Mouse (Mus musculus): ENCODE data around the gene Jmjd1c. TPM values are rescaled to one million over a fixed set of nuclear protein-coding genes. Genes with fewer than 3 reads are reported as not detected.

The Jmjd1c gene
- polyA plus RNA-seq, 1 experiment from 2014 or later: 40.3 TPM

DNA sequence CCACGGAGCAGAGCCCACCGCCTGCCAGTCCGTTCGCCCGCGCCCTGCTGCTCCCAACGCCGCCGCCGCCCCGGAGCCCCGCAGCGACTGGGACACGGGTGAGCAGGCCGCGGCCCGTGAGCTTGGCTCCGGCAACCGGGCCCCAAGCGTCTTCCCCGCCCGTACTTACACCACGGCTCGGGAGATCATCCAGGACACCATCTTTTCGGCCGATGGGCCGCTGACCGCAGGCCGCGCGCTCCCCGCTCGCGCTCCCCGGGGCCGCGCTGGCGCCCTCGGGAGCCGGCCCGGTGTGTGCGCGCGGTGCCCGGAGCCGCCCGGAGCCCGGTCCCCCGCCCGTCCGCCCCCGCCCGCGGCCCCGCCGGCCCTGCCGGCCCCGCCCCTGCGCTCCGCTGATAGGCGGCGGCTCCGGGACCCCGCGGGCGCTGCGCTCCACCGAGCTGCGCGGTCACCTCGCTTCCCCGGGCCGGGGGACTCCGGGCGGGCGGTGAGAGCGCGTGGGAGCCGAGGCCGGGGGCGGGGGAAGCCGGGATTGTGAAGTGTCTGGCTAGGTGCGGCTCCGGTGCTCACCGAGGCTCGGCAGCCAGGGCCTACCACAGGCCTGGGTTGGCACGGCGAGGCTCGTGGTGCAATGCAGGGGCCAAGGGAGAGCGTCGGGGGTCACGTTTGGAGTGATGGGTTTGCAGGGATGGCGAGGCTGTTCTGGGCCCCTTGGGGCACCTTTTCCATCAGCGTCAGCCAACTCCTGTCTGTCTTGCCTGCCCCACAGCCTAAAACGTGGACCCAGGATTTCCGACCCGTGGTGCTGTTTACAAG lies 904 bp downstream of the Jmjd1c start, which contains the start of gene Reep3:
Gene Reep3, minus strand, starts transcription at position 325 of the 816 bp plus-strand sequence.
- Histone ChIP-seq H3K4me2 (peak within 1 kb of the TSS; percentile 68), H3K4me1 (peaks cover 30% of the 10 kb centered on the region), H3K27me3 (replicated peaks) (no peaks in the 10 kb centered on the region), H3K27ac (peak within 1 kb of the TSS; percentile 99), H3K9ac (peak within 1 kb of the TSS; percentile 98), H3K9me3 (no peaks in the 10 kb centered on the region), H3K4me3 (replicated peaks) (peak within 1 kb of the TSS; percentile 83), H3K36me3 (0 out of 2 replicates have a peak, but pooled peaks cover 3% of the 10 kb centered on the region)
- ATAC-seq (ENCODE audit: insufficient read depth, low FRiP score, low read depth): peak; percentile 77
- WGBS: under 1% methylated on average over 83 of the region's 97 CpGs

- H3K9ac ChIP-seq: peak overlapping the region; percentile 98; the same call in 1 of the 2 replicates
- no peaks in the 10 kb centered on the region for H3K27me3 ChIP-seq (replicated peaks)
- H3K36me3 ChIP-seq: 0 out of 2 replicates have a peak, but pooled peaks cover 3% of the 10 kb centered on the region
- peak overlapping the region; percentile 99 for H3K27ac ChIP-seq
- WGBS: 1% methylated on average over 15 of the region's 15 CpGs
- H3K4me1 ChIP-seq: peaks cover 36% of the 10 kb centered on the region
- no peak for ATAC-seq (ENCODE audit: insufficient read depth, low FRiP score, low read depth)
- no peaks in the 10 kb centered on the region for H3K9me3 ChIP-seq
- H3K4me3 ChIP-seq (replicated peaks): peak overlapping the region; percentile 83
- peak overlapping the region; percentile 68 for H3K4me2 ChIP-seq
Measured at GRCm38 (mm10) chr10:67097437-67098150, 1.7 kb downstream of the Jmjd1c start.

- 27% methylated on average over 7 of the region's 7 CpGs for WGBS
- H3K9me3 ChIP-seq: no peaks in the 10 kb centered on the region
- H3K4me1 ChIP-seq: peaks cover 44% of the 10 kb centered on the region
- ATAC-seq (ENCODE audit: insufficient read depth, low FRiP score, low read depth): no peak
- H3K27ac ChIP-seq: no peak overlapping the region
- H3K9ac ChIP-seq: no peak overlapping the region
- no peaks in the 10 kb centered on the region for H3K27me3 ChIP-seq (replicated peaks)
- peak overlapping the region; percentile 83 for H3K4me3 ChIP-seq (replicated peaks)
- H3K36me3 ChIP-seq: no peaks in the 10 kb centered on the region
- H3K4me2 ChIP-seq: peak overlapping the region; percentile 68
Measured at GRCm38 (mm10) chr10:67098408-67099050, 2.6 kb downstream of the Jmjd1c start.

DNA sequence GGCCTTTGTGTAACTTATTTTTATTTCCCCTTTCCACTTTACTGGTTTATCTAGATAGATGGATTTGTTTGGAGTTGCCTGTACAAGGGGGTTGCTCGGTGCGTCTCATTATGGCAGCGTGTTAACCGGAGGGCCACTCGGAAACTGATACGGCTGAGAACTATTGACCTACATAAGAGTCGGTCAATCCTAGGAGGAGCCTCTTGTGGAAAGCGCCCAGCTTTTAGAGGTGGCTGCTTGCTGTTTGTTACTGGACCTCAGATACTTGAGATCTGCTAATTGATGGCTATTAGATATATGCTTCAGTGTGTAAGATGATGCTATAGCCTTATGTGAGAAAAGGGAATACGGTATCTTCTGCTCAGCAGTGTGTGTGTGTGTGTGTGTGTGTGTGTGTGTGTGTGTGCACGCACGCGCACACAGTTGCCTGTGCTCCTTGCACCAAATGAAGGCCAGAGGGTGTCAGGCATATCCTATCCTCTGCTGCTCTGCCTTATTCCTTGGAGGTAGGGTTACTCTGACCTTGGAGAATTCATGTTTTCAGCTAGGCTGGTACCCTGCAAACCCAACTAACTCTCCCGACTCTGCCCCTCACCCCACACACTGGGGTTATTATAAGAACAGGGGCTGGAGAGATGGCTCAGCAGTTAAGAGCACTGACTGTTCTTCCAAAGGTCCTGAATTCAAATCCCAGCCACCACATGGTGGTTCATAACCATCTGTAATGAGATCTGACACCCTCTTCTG lies 3.4 kb downstream of the Jmjd1c start:
- WGBS: 61% methylated on average over 13 of the region's 13 CpGs
- no peak for ATAC-seq (ENCODE audit: insufficient read depth, low FRiP score, low read depth)
- Histone ChIP-seq H3K4me1 (peaks cover 51% of the 10 kb centered on the region), H3K9ac (no peak overlapping the region), H3K4me3 (replicated peaks) (no peak overlapping the region), H3K9me3 (no peaks in the 10 kb centered on the region), H3K4me2 (peak overlapping the region; percentile 68; the same call in 1 of the 2 replicates), H3K27me3 (replicated peaks) (no peaks in the 10 kb centered on the region), H3K36me3 (no peaks in the 10 kb centered on the region), H3K27ac (no peak overlapping the region)

GRCm38 (mm10) chr10:67100011-67100661 lies 4.2 kb downstream of the Jmjd1c start:
- WGBS: 56% methylated on average over 7 of the region's 7 CpGs
- H3K27me3 ChIP-seq (replicated peaks): no peaks in the 10 kb centered on the region
- H3K4me1 ChIP-seq: peaks cover 59% of the 10 kb centered on the region
- H3K27ac ChIP-seq: no peak overlapping the region
- H3K4me2 ChIP-seq: no peak overlapping the region
- ATAC-seq (ENCODE audit: insufficient read depth, low FRiP score, low read depth): no peak
- no peaks in the 10 kb centered on the region for H3K36me3 ChIP-seq
- no peak overlapping the region for H3K9ac ChIP-seq
- H3K4me3 ChIP-seq (replicated peaks): no peak overlapping the region
- H3K9me3 ChIP-seq: no peaks in the 10 kb centered on the region

GRCm38 (mm10) chr10:67100831-67101251 lies 4.9 kb downstream of the Jmjd1c start:
- WGBS: 83% methylated on average over 9 of the region's 9 CpGs
- no peaks in the 10 kb centered on the region for H3K36me3 ChIP-seq
- no peak for ATAC-seq (ENCODE audit: insufficient read depth, low FRiP score, low read depth)

DNA sequence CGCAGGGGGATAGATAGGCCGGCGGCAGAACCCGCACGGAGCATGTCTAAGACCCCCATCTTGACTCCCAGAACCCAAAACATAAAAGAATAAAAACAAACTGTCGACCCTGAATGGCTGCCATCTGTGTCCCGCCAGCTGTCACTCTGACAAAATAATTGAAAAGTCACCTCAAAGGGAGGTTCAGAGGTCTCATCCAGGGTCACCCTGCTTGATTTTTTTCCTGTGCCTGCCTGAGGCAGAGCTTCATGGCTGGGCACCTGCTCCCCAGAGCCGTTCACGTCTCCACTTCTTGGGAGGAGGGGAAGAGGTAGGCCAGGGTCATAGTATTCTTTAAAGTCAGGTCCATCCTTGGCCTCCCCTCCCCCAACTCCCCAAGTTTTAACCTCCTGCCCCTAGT lies 8.6 kb downstream of the Jmjd1c start:
- no peak overlapping the region for H3K27ac ChIP-seq
- H3K4me2 ChIP-seq: no peak overlapping the region
- no peak for ATAC-seq (ENCODE audit: insufficient read depth, low FRiP score, low read depth)
- H3K4me1 ChIP-seq: peaks cover 59% of the 10 kb centered on the region
- no peak overlapping the region for H3K9ac ChIP-seq
- 35% methylated on average over 9 of the region's 9 CpGs for WGBS
- H3K9me3 ChIP-seq: no peaks in the 10 kb centered on the region
- no peaks in the 10 kb centered on the region for H3K36me3 ChIP-seq
- H3K4me3 ChIP-seq (replicated peaks): no peak overlapping the region
- no peaks in the 10 kb centered on the region for H3K27me3 ChIP-seq (replicated peaks)

More at GRCm38 (mm10) chr10:67100831-67101251, 4.9 kb downstream of the Jmjd1c start:
- Histone ChIP-seq H3K27me3 (replicated peaks) (no peaks in the 10 kb centered on the region), H3K27ac (no peak overlapping the region), H3K4me1 (peaks cover 65% of the 10 kb centered on the region), H3K4me2 (no peak overlapping the region), H3K4me3 (replicated peaks) (no peak overlapping the region), H3K9me3 (no peaks in the 10 kb centered on the region), H3K9ac (no peak overlapping the region)

- H3K27ac ChIP-seq: no peak overlapping the region
- H3K4me2 ChIP-seq: no peak overlapping the region
- 0 out of 2 replicates have a peak, but pooled peaks have one; percentile 25 for ATAC-seq (ENCODE audit: insufficient read depth, low FRiP score, low read depth)
- WGBS: 53% methylated on average over 19 of the region's 19 CpGs
- H3K9me3 ChIP-seq: no peaks in the 10 kb centered on the region
- H3K36me3 ChIP-seq: no peaks in the 10 kb centered on the region
- H3K4me1 ChIP-seq: peaks cover 50% of the 10 kb centered on the region
- no peak overlapping the region for H3K4me3 ChIP-seq (replicated peaks)
- H3K9ac ChIP-seq: no peak overlapping the region
- H3K27me3 ChIP-seq (replicated peaks): no peaks in the 10 kb centered on the region
Measured at GRCm38 (mm10) chr10:67105331-67106217, 9.6 kb downstream of the Jmjd1c start.

GRCm38 (mm10) chr10:67106400-67106799 lies 10.5 kb downstream of the Jmjd1c start:
- WGBS: 64% methylated on average over 6 of the region's 6 CpGs
- Histone ChIP-seq H3K27ac (no peak overlapping the region), H3K9ac (no peak overlapping the region), H3K27me3 (replicated peaks) (no peaks in the 10 kb centered on the region), H3K4me1 (peaks cover 43% of the 10 kb centered on the region), H3K9me3 (no peaks in the 10 kb centered on the region), H3K36me3 (no peaks in the 10 kb centered on the region), H3K4me3 (replicated peaks) (no peak overlapping the region), H3K4me2 (no peak overlapping the region)
- no peak for ATAC-seq (ENCODE audit: insufficient read depth, low FRiP score, low read depth)
